ENCODE assay signal across 9 mouse cellular contexts in the genomic region with DNA sequence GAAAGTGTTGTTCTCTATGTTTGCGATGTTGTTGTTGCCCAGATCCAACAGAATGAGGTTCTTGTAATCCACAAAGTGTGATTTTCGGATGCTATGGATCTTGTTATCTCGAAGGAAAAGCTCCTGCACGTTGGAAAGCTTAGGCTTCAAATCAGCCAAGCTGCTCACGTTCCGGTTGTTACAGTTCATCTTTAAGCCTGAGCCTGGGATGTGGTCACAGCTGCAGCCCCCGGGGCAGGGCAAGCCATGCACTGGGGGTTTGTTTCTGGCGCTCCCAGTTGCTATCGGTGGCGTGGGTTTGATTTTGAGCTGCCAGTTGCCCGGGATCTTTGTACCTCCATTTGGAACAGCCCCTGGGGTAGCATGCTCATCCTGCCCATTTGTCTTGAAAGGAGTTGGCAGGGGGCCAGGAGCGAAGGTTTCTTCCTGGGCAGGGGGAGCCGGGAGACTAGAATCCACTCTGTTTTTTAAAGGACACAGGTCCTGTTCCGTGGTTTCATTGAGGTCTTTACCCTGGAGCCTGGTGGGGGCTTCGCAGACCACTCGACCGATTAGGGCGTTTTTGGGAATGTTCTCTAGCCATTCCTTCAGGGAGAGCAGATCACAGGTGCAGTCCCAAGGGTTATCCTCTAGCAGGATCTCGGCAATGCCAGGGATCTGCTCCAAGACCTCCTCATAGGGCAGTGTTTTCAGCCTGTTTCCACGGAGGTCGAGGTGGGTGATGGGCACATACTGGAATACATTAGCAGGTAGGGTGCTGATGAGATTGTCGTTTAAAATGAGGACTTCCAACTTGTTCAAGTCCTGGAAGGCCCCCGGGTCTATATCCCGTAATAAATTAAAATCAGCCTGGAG. TPM values are rescaled to one million over a fixed set of nuclear protein-coding genes. Genes with fewer than 3 reads are reported as not detected.
DNase-seq lines count a peak whose midpoint lies in the region; ATAC-seq and TF ChIP-seq lines count a peak whose summit lies in the region.
"Had no signal": no experiment of that assay in that cellular context is flagged by ENCODE, and none has a peak within 500 bp of the region (broad histone marks: within the 10 kb centered on the region; RNA-seq: fewer than 3 reads in every experiment).

No protein-coding gene starts in this region.

- TF ChIP-seq CTCF in liver, postnatal 0 days (IDR thresholded peaks at IDR 0.05; ENCODE audit: low read depth), result no peak

- no peaks in the 10 kb centered on the region for H3K4me1 ChIP-seq in liver, embryonic 11.5 days (replicated peaks; ENCODE audit: control insufficient read depth, insufficient read depth, low read length)
- H3K4me1 ChIP-seq in liver, postnatal 0 days (ENCODE audit: insufficient read depth), result no peaks in the 10 kb centered on the region
- H3K4me1 ChIP-seq in embryonic facial prominence, embryonic 12.5 days, result peaks cover 32% of the 10 kb centered on the region
- H3K4me1 ChIP-seq in hindbrain, embryonic 15.5 days (replicated peaks), result peaks cover 27% of the 10 kb centered on the region

- no peaks in the 10 kb centered on the region for H3K9me3 ChIP-seq in liver, embryonic 11.5 days (ENCODE audit: control insufficient read depth, low read length)
- no peaks in the 10 kb centered on the region for H3K9me3 ChIP-seq in liver, postnatal 0 days (ENCODE audit: low read length)
- no peaks in the 10 kb centered on the region for H3K9me3 ChIP-seq in embryonic facial prominence, embryonic 12.5 days
- H3K9me3 ChIP-seq in hindbrain, embryonic 15.5 days, result no peaks in the 10 kb centered on the region

- ATAC-seq in liver, embryonic 11.5 days (replicated peaks; ENCODE audit: low FRiP score), result no peak
- ATAC-seq in liver, postnatal 0 days, result no peak
- peak; percentile 23; the same call in 1 of the 2 replicates for ATAC-seq in embryonic facial prominence, embryonic 12.5 days (ENCODE audit: insufficient number of reproducible peaks, insufficient read depth, low FRiP score, low TSS enrichment)
- ATAC-seq in hindbrain, embryonic 15.5 days (ENCODE audit: low FRiP score, low read depth), result peak; percentile 59

- DNase-seq in liver, embryonic 11.5 days (ENCODE audit: low spot score), result peak; percentile 33
- no peak for DNase-seq in liver, postnatal 0 days
- peak; percentile 51 to 57 for DNase-seq in layer of hippocampus, postnatal 36 days
- peak; percentile 42 for DNase-seq in neural tube, embryonic 10.5 days (ENCODE audit: extremely low spot score, low spot score)
- DNase-seq in spleen, adult 18-20 months, result no peak
- no peak for DNase-seq in thymus, postnatal 4 days

- H3K27ac ChIP-seq in liver, embryonic 11.5 days (ENCODE audit: low read depth, low read length), result no peak overlapping the region
- no peak overlapping the region for H3K27ac ChIP-seq in liver, postnatal 0 days (ENCODE audit: low read depth)
- no peak overlapping the region for H3K27ac ChIP-seq in embryonic facial prominence, embryonic 12.5 days
- H3K27ac ChIP-seq in hindbrain, embryonic 15.5 days (replicated peaks), result peak overlapping the region; percentile 87

- no peaks in the 10 kb centered on the region for H3K36me3 ChIP-seq in liver, embryonic 11.5 days (ENCODE audit: control insufficient read depth, insufficient read depth, low read length)
- no peaks in the 10 kb centered on the region for H3K36me3 ChIP-seq in liver, postnatal 0 days (replicated peaks; ENCODE audit: insufficient read depth, low read length)
- H3K36me3 ChIP-seq in embryonic facial prominence, embryonic 12.5 days, result no peaks in the 10 kb centered on the region
- no peaks in the 10 kb centered on the region for H3K36me3 ChIP-seq in hindbrain, embryonic 15.5 days

- TF ChIP-seq EP300 in liver, postnatal 0 days (IDR thresholded peaks at IDR 0.05; ENCODE audit: low read depth), result no peak

- peaks cover 38% of the 10 kb centered on the region for H3K27me3 ChIP-seq in liver, embryonic 11.5 days (replicated peaks; ENCODE audit: control insufficient read depth, insufficient read depth, low read length)
- H3K27me3 ChIP-seq in liver, postnatal 0 days (ENCODE audit: insufficient read depth, low read length), result peaks cover 24% of the 10 kb centered on the region
- H3K27me3 ChIP-seq in embryonic facial prominence, embryonic 12.5 days, result peaks cover 36% of the 10 kb centered on the region
- no peaks in the 10 kb centered on the region for H3K27me3 ChIP-seq in hindbrain, embryonic 15.5 days

- WGBS in liver, embryonic 11.5 days, result 9% methylated on average over 24 of the region's 24 CpGs
- 5% methylated on average over 24 of the region's 24 CpGs for WGBS in liver, postnatal 0 days (ENCODE audit: insufficient replicate concordance)
- 2% methylated on average over 24 of the region's 24 CpGs for WGBS in embryonic facial prominence, embryonic 12.5 days
- WGBS in hindbrain, embryonic 15.5 days, result 2% methylated on average over 24 of the region's 24 CpGs

- H3K9ac ChIP-seq in liver, embryonic 11.5 days (ENCODE audit: low read depth, low read length), result no peak overlapping the region
- H3K9ac ChIP-seq in liver, postnatal 0 days (replicated peaks), result no peak overlapping the region
- peak overlapping the region; percentile 19; the same call in 1 of the 2 replicates for H3K9ac ChIP-seq in embryonic facial prominence, embryonic 12.5 days
- peak overlapping the region; percentile 62 for H3K9ac ChIP-seq in hindbrain, embryonic 15.5 days

- H3K4me2 ChIP-seq in liver, embryonic 11.5 days, result peak overlapping the region; percentile 28
- no peak overlapping the region for H3K4me2 ChIP-seq in liver, postnatal 0 days (ENCODE audit: low read depth, low read length)
- H3K4me2 ChIP-seq in embryonic facial prominence, embryonic 12.5 days (replicated peaks), result peak overlapping the region; percentile 69
- H3K4me2 ChIP-seq in hindbrain, embryonic 15.5 days, result peak overlapping the region; percentile 86

- H3K4me3 ChIP-seq in liver, embryonic 11.5 days (ENCODE audit: low read depth, low read length), result no peak overlapping the region; the same call in 1 of the 2 replicates
- no peak overlapping the region for H3K4me3 ChIP-seq in liver, postnatal 0 days (ENCODE audit: low read depth, low read length)
- H3K4me3 ChIP-seq in embryonic facial prominence, embryonic 12.5 days, result peak overlapping the region; percentile 46
- peak overlapping the region; percentile 51 for H3K4me3 ChIP-seq in hindbrain, embryonic 15.5 days

RNA-seq across cellular contexts. Expression of a gene that starts 1.7 kb away (rescaled TPM):
- polyA plus RNA-seq in liver, embryonic 11.5 days (2014; fragmentation: Nextera tagmentation; extraction: Ambion mirVana), result 0.39 and 0.43 TPM in 2 replicates
- polyA plus RNA-seq in liver, postnatal 0 days (2015; fragmentation: Nextera tagmentation; extraction: Ambion mirVana), result not detected in 2 replicates
- 3.4 TPM in 2 replicates for polyA plus RNA-seq in embryonic facial prominence, embryonic 12.5 days (2016; fragmentation: Nextera tagmentation; extraction: Ambion mirVana)
- 29.8 and 31.4 TPM in 2 replicates for polyA plus RNA-seq in hindbrain, embryonic 15.5 days (2015; fragmentation: Nextera tagmentation; extraction: Ambion mirVana)
- total RNA-seq in layer of hippocampus, postnatal 36 days (2021), result 10 to 100 TPM; 56.2 to 58.4 TPM
- total RNA-seq: MEL had no signal

Comparison
In these comparisons a context has a peak if more than half of its experiments do, and no peak if none do; other contexts are left out.
1. DNase-seq: peak in liver, embryonic 11.5 days (single experiment), layer of hippocampus, postnatal 36 days (2 of 2) and neural tube, embryonic 10.5 days (single experiment); none in liver, postnatal 0 days (single experiment), spleen, adult 18-20 months (0 of 2) and thymus, postnatal 4 days (single experiment).
2. ATAC-seq: peak in embryonic facial prominence, embryonic 12.5 days (single experiment) and hindbrain, embryonic 15.5 days (single experiment); none in liver, embryonic 11.5 days (single experiment) and liver, postnatal 0 days (single experiment).
3. H3K4me3 ChIP-seq: peak in embryonic facial prominence, embryonic 12.5 days (single experiment) and hindbrain, embryonic 15.5 days (single experiment); none in liver, embryonic 11.5 days (single experiment) and liver, postnatal 0 days (single experiment).
4. H3K9ac ChIP-seq: peak in embryonic facial prominence, embryonic 12.5 days (single experiment) and hindbrain, embryonic 15.5 days (single experiment); none in liver, embryonic 11.5 days (single experiment) and liver, postnatal 0 days (single experiment).